Mouse (Mus musculus) stomach, embryonic 15.5 days (tissue): ENCODE measurements around the gene Nup85. TPM values are rescaled to one million over a fixed set of nuclear protein-coding genes. Genes with fewer than 3 reads are reported as not detected.

Experiments
- ATAC-seq: fragments of 200-750 bp; cut with Nextera tagmentation; 2 replicates; pipeline ENCODE4 v1.8.0; 2017; ENCODE audit warnings: low read depth, moderate number of reproducible peaks, moderate TSS enrichment; ENCODE audit not compliant: insufficient read depth, low FRiP score
- H3K27ac ChIP-seq: fragments of 300-500 bp; sonication (generic); 2 replicates; pipeline ENCODE4 v1.5.1; 2015; ENCODE audit warnings: mild to moderate bottlenecking, inconsistent platforms
- H3K27me3 ChIP-seq: fragments of 300-500 bp; sonication (generic); replicated peaks from 2 replicates; pipeline ENCODE4 v1.6.1; 2015; ENCODE audit warnings: inconsistent platforms
- H3K36me3 ChIP-seq: fragments of 300-500 bp; sonication (generic); 2 replicates; pipeline ENCODE4 v1.6.1; 2015; ENCODE audit warnings: inconsistent platforms
- H3K4me1 ChIP-seq: fragments of 300-500 bp; sonication (generic); 2 replicates; pipeline ENCODE4 v1.6.1; 2015; ENCODE audit warnings: inconsistent platforms
- H3K4me2 ChIP-seq: fragments of 300-500 bp; sonication (generic); 2 replicates; pipeline ENCODE4 v1.6.1; 2015; ENCODE audit warnings: mild to moderate bottlenecking, inconsistent platforms
- H3K4me3 ChIP-seq: fragments of 300-500 bp; sonication (generic); replicated peaks from 2 replicates; pipeline ENCODE4 v1.5.1; 2015; ENCODE audit warnings: inconsistent platforms
- H3K9ac ChIP-seq: fragments of 300-500 bp; sonication (generic); 2 replicates; pipeline ENCODE4 v1.6.1; 2015; ENCODE audit warnings: inconsistent platforms
- H3K9me3 ChIP-seq: fragments of 300-500 bp; sonication (generic); 2 replicates; pipeline ENCODE4 v1.6.1; 2016; ENCODE audit warnings: inconsistent platforms
- WGBS: fragments of 180-500 bp; shearing (Covaris S2); methylation state at CpG from one replicate; pipeline ENCODE4 v1.1.7; 2015; 5-methylcytosine and 5-hydroxymethylcytosine counted together
- polyA plus RNA-seq: library from polyadenylated mRNA; unstranded; fragments of >200 nt; fragmentation: Nextera tagmentation; extraction: Ambion mirVana; gene quantifications from 2 replicates; pipeline ENCODE4 v1.2.1, GENCODE M21; 2015

Nup85 gene
- polyA plus RNA-seq, 1 experiment from 2014 or later = 181 TPM

DNA sequence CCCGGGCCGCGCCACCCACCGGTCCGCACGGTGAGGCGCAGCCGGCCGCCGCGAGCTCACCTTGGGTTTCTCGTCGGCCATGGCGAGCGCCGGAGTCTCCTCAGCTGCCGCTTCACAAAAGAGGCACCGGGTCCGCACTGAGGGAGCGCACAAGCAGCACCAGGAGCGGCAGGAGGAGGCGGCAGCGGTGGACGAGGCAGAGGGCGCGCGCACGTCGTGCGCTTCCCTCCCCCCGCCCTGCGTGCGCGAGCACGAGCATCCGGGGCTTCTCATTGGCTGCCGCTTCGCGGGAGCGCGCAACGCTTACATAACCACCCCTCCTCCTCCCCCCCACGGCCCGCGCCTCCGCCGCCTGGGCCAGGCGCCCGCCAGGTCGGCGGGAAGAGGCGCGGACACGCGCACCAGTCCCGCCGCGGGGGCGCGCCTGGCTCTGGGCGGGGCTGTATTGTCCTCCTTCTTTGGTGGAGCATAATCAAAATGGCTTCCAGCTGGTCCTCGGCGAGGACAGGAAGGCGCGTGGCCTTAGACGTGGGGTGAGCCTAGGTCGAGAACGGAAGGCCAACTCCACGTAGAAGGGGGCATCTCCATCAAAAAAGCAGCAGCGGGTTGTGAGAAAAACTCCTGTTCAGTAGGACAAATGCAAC is 28.1 kb upstream of the Nup85 start, which contains the start of gene Sumo2:
Gene Sumo2 (minus strand): TSS at position 239 of the 644 bp plus-strand sequence.
- H3K9ac ChIP-seq = peak within 1 kb of the TSS; percentile 99
- WGBS = under 1% methylated on average over 53 of the region's 70 CpGs
- H3K9me3 ChIP-seq = no peaks in the 10 kb centered on the region
- no peaks in the 10 kb centered on the region for H3K27me3 ChIP-seq
- peak within 1 kb of the TSS; percentile 100 for H3K27ac ChIP-seq
- H3K4me2 ChIP-seq = peak within 1 kb of the TSS; percentile 60
- H3K4me3 ChIP-seq = peak within 1 kb of the TSS; percentile 93
- peaks cover 7% of the 10 kb centered on the region; the same call in 1 of the 2 replicates for H3K4me1 ChIP-seq
- peaks cover 13% of the 10 kb centered on the region; the same call in 1 of the 2 replicates for H3K36me3 ChIP-seq
- ATAC-seq = peak; percentile 89

DNA sequence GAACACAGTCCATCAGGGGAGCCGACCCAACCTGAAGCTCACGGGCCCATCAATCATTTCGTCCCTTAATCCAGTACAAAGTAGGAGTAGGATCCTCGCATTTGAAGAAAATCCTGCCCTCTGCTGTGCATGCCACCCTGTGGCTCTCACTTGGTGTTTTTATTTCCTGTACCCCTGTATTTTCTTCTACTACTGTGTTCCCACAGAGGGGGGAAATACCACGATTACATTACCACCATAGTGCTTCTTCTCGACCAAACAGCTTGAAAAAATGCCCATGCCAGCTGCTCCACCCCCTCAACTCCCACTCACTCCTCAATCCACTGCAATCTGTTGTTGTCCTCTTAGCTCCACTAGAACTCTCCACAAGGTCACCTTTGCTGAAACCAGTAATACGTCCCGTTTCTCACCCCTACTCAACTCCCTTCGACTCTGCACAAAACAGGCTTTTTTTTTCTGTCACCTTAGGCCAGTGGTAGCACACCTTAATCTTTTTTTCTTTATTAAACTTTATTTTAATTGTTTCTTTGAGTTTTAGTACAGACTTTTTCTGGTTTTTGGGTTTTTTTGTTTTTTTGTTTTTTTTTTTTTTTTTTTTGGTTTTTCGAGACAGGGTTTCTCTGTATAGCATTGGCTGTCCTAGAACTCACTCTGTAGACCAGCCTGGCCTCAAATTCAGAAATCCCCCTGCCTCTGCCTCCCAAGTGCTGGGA is 27.2 kb upstream of the Nup85 start:
- peak overlapping the region; percentile 60 for H3K4me2 ChIP-seq
- peak overlapping the region; percentile 93 for H3K4me3 ChIP-seq
- WGBS = 79% methylated on average over 10 of the region's 10 CpGs
- H3K9ac ChIP-seq = no peak overlapping the region
- no peaks in the 10 kb centered on the region for H3K27me3 ChIP-seq
- peaks cover 13% of the 10 kb centered on the region; the same call in 1 of the 2 replicates for H3K36me3 ChIP-seq
- no peak for ATAC-seq
- H3K9me3 ChIP-seq = no peaks in the 10 kb centered on the region
- H3K27ac ChIP-seq = peak overlapping the region; percentile 100
- H3K4me1 ChIP-seq = peaks cover 7% of the 10 kb centered on the region; the same call in 1 of the 2 replicates

DNA sequence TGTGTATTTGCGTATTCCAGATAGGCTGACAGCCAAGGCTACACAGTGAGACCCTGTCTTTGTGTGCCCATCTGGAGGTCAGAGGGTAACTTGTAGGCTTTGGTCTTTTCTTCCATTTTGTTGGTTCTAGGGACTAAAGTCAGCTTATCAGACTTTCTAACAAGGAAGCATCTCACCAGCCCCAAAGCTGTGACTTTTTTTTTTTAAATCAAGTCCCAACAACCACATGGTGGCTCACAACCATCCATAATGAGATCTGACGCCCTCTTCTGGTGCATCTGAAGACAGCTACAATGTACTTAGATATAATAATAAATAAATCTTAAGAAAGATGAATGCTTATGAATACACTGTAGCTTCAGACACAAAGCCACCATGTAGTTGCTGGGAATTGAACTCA is 26.2 kb upstream of the Nup85 start:
- Histone ChIP-seq H3K36me3 (peaks cover 4% of the 10 kb centered on the region; the same call in 1 of the 2 replicates), H3K4me2 (no peak overlapping the region)
- no peak for ATAC-seq

DNA sequence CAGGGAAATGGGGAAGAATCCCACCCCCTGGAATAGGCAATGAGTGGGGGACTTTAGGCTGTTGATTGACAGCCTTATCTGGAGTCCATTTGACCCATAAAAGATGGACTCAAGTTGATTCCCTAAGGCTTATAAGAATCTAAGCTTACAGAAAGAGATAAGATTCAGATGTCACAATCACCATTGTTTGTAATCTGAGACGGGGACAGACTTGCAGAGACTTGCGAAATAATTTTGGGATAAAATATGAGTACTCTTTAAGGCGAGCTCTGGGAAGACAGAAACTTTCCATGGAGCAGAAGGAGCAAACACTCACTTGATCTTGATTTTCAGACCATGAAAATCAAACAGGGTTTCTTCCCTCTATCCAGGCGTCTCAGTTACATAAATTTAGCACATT is 20.7 kb upstream of the Nup85 start:
- Histone ChIP-seq H3K36me3 (no peaks in the 10 kb centered on the region), H3K27ac (no peak overlapping the region), H3K9me3 (no peaks in the 10 kb centered on the region), H3K4me1 (no peaks in the 10 kb centered on the region), H3K4me3 (no peak overlapping the region), H3K27me3 (no peaks in the 10 kb centered on the region), H3K9ac (no peak overlapping the region), H3K4me2 (no peak overlapping the region)
- no peak for ATAC-seq
- 61% methylated on average over 4 of the region's 4 CpGs for WGBS

More for the DNA sequence above, 26.2 kb upstream of the Nup85 start:
- no peaks in the 10 kb centered on the region for H3K9me3 ChIP-seq
- WGBS = 62% methylated on average over 2 of the region's 2 CpGs
- H3K27me3 ChIP-seq = no peaks in the 10 kb centered on the region
- H3K27ac ChIP-seq = no peak overlapping the region
- no peak overlapping the region for H3K4me3 ChIP-seq
- peaks cover 7% of the 10 kb centered on the region; the same call in 1 of the 2 replicates for H3K4me1 ChIP-seq
- H3K9ac ChIP-seq = no peak overlapping the region

DNA sequence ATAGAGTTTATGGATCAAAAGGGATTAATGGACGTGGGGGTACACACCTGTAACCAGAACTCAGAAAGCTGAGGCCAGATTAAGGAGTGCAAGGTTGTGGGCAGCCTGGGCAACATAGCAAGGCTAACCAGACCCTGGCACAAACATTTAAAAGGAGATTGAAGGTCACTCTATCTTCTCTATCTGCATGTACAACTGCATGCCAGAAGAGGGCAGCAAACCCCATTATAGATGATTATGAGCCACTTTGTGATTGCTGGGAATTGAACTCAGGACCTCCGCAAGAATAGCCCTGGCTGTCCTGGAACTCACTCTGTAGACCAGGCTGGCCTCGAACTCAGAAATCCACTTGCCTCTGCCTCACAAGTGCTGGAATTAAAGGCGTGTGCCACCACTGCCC is 11.5 kb upstream of the Nup85 start:
- Histone ChIP-seq H3K4me1 (no peaks in the 10 kb centered on the region), H3K4me3 (no peak overlapping the region), H3K4me2 (no peak overlapping the region), H3K9me3 (no peaks in the 10 kb centered on the region), H3K27ac (no peak overlapping the region), H3K27me3 (no peaks in the 10 kb centered on the region), H3K36me3 (no peaks in the 10 kb centered on the region), H3K9ac (no peak overlapping the region)
- WGBS = 59% methylated on average over 4 of the region's 4 CpGs
- ATAC-seq = no peak

DNA sequence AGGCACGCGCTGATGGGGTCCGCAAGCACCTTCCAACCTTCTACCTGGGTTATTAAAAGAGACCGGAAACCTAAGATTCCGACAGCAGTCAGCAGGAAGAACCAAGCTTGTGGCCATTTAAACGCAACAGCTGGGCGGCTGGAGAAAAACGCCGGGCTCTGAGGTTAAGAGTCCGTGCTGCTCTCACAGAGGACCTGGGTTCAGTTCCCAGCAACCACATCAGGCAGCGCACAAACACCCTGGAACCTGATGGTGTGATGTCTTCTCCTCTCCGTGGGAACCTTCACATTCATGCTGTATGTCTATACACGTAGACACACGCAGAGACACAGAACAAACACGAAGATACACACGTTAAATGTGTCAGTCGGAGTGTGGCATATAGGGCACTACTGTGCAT is 8.5 kb upstream of the Nup85 start:
- Histone ChIP-seq H3K4me3 (no peak overlapping the region), H3K9me3 (no peaks in the 10 kb centered on the region), H3K9ac (no peak overlapping the region), H3K4me1 (no peaks in the 10 kb centered on the region), H3K4me2 (no peak overlapping the region), H3K27ac (no peak overlapping the region), H3K27me3 (no peaks in the 10 kb centered on the region), H3K36me3 (no peaks in the 10 kb centered on the region)
- no peak for ATAC-seq
- WGBS = 77% methylated on average over 17 of the region's 17 CpGs

DNA sequence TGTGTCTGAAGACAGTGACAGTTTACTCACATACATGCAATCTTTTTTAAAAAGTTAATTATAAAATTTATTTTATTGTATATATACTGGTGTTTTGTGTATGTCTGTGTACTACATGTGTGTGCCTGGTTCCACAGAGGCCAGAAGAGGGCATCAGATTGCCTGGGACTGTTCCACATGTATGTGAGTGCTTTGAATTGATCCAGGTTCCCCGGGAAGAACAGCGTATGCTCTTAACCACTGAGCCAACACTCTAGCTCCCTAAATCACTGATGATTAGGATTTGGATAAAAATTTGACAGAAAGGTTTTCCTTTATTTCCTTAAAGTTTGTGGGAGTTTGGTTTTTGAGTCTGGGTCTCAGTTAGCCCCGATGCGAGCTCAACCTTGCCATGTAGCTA is 828 bp upstream of the Nup85 start:
- 50% methylated on average over 4 of the region's 4 CpGs for WGBS
- H3K4me2 ChIP-seq = peak overlapping the region; percentile 70
- H3K27me3 ChIP-seq = no peaks in the 10 kb centered on the region
- peaks cover 26% of the 10 kb centered on the region for H3K36me3 ChIP-seq
- H3K27ac ChIP-seq = peak overlapping the region; percentile 74
- peaks cover 10% of the 10 kb centered on the region; the same call in 1 of the 2 replicates for H3K4me1 ChIP-seq
- H3K9me3 ChIP-seq = no peaks in the 10 kb centered on the region
- peak; percentile 52; the same call in 1 of the 2 replicates for ATAC-seq
- no peak overlapping the region for H3K9ac ChIP-seq
- H3K4me3 ChIP-seq = peak overlapping the region; percentile 86

DNA sequence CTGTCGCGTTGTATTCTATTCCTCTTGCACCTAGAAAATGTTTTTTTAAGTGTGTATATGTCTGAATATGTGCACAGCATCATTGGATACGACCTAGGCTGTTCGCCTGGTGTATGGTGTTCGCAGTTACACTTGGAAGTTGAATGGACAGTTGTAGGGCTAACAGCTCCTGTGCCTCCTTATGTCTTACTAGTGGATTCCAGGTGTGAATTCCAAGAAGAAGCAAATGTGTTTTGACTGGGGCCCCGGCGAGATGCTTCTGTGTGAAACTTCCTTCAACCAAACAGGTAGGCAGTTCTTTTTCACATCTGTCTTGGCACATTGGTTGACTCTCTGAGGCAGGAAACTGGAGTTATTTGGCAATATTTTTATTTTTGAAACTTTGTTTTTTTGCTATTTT is 727 bp downstream of the Nup85 start:
- peaks cover 10% of the 10 kb centered on the region; the same call in 1 of the 2 replicates for H3K4me1 ChIP-seq
- ATAC-seq = no peak
- H3K4me3 ChIP-seq = peak overlapping the region; percentile 86
- H3K9me3 ChIP-seq = no peaks in the 10 kb centered on the region
- H3K4me2 ChIP-seq = peak overlapping the region; percentile 70
- H3K36me3 ChIP-seq = peaks cover 42% of the 10 kb centered on the region
- no peak overlapping the region for H3K27ac ChIP-seq
- H3K9ac ChIP-seq = peak overlapping the region; percentile 56
- 12% methylated on average over 7 of the region's 7 CpGs for WGBS
- no peaks in the 10 kb centered on the region for H3K27me3 ChIP-seq

DNA sequence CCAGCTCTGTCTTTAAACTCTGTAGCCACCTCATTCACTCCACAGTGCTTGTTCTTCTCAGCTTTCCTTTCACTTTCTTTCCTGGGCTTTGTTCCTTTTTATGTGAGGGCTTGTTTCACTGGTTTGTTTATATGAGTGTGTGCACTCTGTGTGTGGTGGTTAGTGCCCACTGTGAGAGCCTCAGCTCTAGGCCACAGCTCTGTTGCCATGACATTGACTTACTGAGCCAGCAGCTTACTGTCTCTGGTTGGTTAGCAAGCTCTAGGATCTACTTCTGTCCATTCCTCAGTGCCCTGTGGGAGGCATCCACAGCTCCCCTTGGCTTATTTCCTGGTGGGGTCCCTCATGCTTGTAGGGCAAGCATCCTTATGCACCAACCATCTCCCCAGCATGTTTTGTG is 14.8 kb downstream of the Nup85 start:
- H3K36me3 ChIP-seq = peaks cover 58% of the 10 kb centered on the region

DNA sequence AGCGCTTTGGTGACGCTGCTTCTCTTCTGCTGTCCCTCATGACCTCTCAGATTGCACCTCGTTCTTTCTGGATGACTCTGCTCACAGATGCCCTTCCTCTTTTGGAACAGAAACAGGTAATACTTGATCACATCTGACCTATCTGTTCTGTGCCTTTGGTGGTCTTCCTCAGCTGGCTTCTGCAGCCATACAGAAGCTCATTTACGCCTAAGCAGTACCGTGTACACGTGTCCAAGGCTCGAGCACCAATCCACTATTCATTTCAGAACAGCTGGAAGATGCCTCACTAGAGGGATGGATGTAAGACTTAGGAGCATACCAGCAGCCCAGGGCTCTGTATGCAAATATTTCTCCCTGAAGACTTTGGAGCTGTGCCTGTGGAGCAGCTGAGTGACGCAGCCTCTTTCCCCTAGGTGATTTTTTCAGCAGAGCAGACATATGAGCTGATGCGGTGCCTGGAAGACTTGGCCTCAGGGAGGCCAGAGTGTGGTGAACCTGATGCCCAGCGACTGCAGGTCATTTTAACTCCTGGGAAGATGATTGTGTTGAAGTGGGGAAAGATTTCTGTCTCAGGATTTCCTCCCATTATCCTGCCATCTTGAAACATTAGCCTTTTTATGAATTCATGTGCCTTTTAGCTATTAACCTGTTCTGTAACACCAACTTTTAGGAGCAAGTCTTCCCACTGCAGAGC is 18.8 kb downstream of the Nup85 start:
- no peak overlapping the region for H3K4me3 ChIP-seq
- H3K4me1 ChIP-seq = no peaks in the 10 kb centered on the region
- 77% methylated on average over 10 of the region's 10 CpGs for WGBS
- H3K27ac ChIP-seq = no peak overlapping the region; the same call in 1 of the 2 replicates
- no peak overlapping the region for H3K4me2 ChIP-seq
- no peak overlapping the region for H3K9ac ChIP-seq
- peak; percentile 18; the same call in 1 of the 2 replicates for ATAC-seq
- no peaks in the 10 kb centered on the region for H3K9me3 ChIP-seq
- H3K36me3 ChIP-seq = peaks cover 85% of the 10 kb centered on the region
- H3K27me3 ChIP-seq = no peaks in the 10 kb centered on the region

More for the DNA sequence above, 14.8 kb downstream of the Nup85 start:
- Histone ChIP-seq H3K4me3 (no peak overlapping the region), H3K27ac (no peak overlapping the region), H3K9me3 (no peaks in the 10 kb centered on the region), H3K9ac (no peak overlapping the region), H3K27me3 (no peaks in the 10 kb centered on the region), H3K4me2 (no peak overlapping the region), H3K4me1 (no peaks in the 10 kb centered on the region)
- no peak for ATAC-seq

DNA sequence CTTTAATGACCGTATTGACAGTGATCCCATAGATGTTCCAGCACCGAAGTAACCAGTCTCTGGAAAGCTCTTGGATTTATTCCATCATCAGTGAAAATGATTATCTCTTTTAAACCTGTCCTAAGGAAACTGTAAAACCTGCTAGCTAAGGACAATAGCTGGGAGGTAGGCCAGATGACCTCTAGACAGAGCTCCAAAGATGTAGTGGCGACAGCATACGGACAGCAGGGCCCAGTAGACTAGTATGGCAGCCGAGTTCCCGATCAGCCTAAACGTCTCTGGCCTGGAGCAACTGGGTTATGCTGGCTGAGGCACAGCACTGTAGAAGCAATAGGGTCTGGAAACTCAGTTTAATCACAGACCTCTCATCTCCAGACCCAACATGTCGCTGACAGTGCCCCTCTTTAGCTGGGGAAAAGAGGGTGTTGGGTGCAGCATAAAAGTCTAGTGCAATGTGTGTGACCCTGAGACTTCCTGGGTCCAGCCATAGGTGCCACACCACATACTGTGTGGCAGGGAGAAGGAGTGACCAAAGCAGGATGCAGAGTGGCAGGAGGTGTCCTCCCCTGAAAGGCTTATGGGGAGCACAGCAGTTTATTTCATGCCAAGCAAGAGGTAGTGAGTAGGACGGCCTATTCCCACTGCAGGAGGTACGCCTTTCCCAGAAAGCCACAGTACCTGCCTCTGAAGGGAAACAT is 20.3 kb downstream of the Nup85 start:
- H3K27ac ChIP-seq = no peak overlapping the region
- H3K4me2 ChIP-seq = no peak overlapping the region
- no peak overlapping the region for H3K4me3 ChIP-seq
- 79% methylated on average over 10 of the region's 10 CpGs for WGBS
- no peak overlapping the region for H3K9ac ChIP-seq
- no peaks in the 10 kb centered on the region for H3K9me3 ChIP-seq
- peaks cover 82% of the 10 kb centered on the region for H3K36me3 ChIP-seq
- H3K27me3 ChIP-seq = no peaks in the 10 kb centered on the region
- no peak for ATAC-seq
- H3K4me1 ChIP-seq = no peaks in the 10 kb centered on the region
